Mouse (Mus musculus) kidney, embryonic 16.5 days (tissue): ENCODE results near the gene Tmed6. TPM values are rescaled to one million over a fixed set of nuclear protein-coding genes. Genes with fewer than 3 reads are reported as not detected.
"Not testable (repeated sequence)": the region's sequence is repeated elsewhere in the genome, so short reads cannot be mapped to it uniquely, and the experiment has no call there.

ENCODE experiments used
- ATAC-seq: fragments of 200-750 bp; cut with Nextera tagmentation; 2 replicates; pipeline ENCODE4 v1.8.0; 2017; ENCODE audit warnings: moderate TSS enrichment; ENCODE audit not compliant: low FRiP score, low TSS enrichment
- H3K27ac ChIP-seq: fragments of 300-500 bp; sonication (generic); 2 replicates; pipeline ENCODE4 v1.5.1; 2014; ENCODE audit warnings: low read length
- H3K27me3 ChIP-seq: fragments of 300-500 bp; sonication (generic); 2 replicates; pipeline ENCODE4 v1.6.1; 2014; ENCODE audit warnings: low read length, control low read depth, mixed read lengths; ENCODE audit not compliant: insufficient read depth
- H3K36me3 ChIP-seq: fragments of 300-500 bp; sonication (generic); 2 replicates; pipeline ENCODE4 v1.6.1; 2014; ENCODE audit warnings: low read length, control low read depth, mixed read lengths; ENCODE audit not compliant: insufficient read depth
- H3K4me1 ChIP-seq: fragments of 300-500 bp; sonication (generic); 2 replicates; pipeline ENCODE4 v1.6.1; 2014; ENCODE audit warnings: low read length, control low read depth, mixed read lengths; ENCODE audit not compliant: insufficient read depth
- H3K4me2 ChIP-seq: fragments of 300-500 bp; sonication (generic); replicated peaks from 2 replicates; pipeline ENCODE4 v1.6.1; 2014; ENCODE audit warnings: low read depth, low read length
- H3K4me3 ChIP-seq: fragments of 300-500 bp; sonication (generic); 2 replicates; pipeline ENCODE4 v1.5.1; 2014; ENCODE audit warnings: mild to moderate bottlenecking, low read length
- H3K9ac ChIP-seq: fragments of 300-500 bp; sonication (generic); replicated peaks from 2 replicates; pipeline ENCODE4 v1.6.1; 2014; ENCODE audit warnings: low read length
- H3K9me3 ChIP-seq: fragments of 300-500 bp; sonication (generic); 2 replicates; pipeline ENCODE4 v1.6.1; 2016; ENCODE audit warnings: low read length, control low read depth
- WGBS: fragments of 180-500 bp; shearing (Covaris S2); extraction: QIAGEN DNeasy Blood & Tissue Kit; methylation state at CpG from one replicate; pipeline ENCODE4 v1.1.7; 2014; 5-methylcytosine and 5-hydroxymethylcytosine counted together
- polyA plus RNA-seq: library from polyadenylated mRNA; unstranded; fragments of >200 nt; fragmentation: Nextera tagmentation; extraction: Ambion mirVana; gene quantifications from 2 replicates; pipeline ENCODE4 v1.2.1, GENCODE M21; 2015

Gene Tmed6
- polyA plus RNA-seq, 1 experiment from 2014 or later = 25.3 TPM

GRCm38 (mm10) chr8:107046976-107047375 lies 18.5 kb downstream of the Tmed6 start:
- H3K9ac ChIP-seq = no peak overlapping the region; the same call in 1 of the 2 replicates
- ATAC-seq = no peak
- peaks cover 6% of the 10 kb centered on the region for H3K4me1 ChIP-seq
- WGBS = 80% methylated on average over 5 of the region's 5 CpGs
- H3K4me3 ChIP-seq = peak overlapping the region; percentile 86
- no peak overlapping the region for H3K27ac ChIP-seq
- peak overlapping the region; percentile 85 for H3K4me2 ChIP-seq
- H3K27me3 ChIP-seq = no peaks in the 10 kb centered on the region
- peaks cover 3% of the 10 kb centered on the region; the same call in 1 of the 2 replicates for H3K9me3 ChIP-seq
- peaks cover 73% of the 10 kb centered on the region for H3K36me3 ChIP-seq

DNA sequence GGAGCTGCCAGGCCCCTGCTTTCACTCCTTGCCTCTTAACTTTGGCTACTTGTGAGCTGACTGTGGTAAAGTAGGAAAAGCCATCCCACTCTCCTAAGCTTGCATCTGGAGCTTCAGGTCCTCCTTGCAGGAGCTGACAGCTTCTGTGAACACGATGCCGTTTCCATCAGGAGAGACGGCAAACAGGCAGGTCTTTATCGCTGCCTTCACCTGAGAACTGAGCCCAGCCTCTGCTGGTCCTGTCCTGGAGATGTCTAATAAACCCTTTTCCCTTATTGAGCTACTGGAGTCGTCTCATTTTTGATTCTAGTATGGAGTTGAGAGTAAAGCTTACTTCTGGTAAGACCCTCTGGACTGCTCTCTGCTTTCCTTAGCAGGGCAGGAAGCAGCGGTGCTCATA lies 20.0 kb downstream of the Tmed6 start:
- H3K4me1 ChIP-seq = peaks cover 6% of the 10 kb centered on the region
- H3K4me3 ChIP-seq = no peak overlapping the region
- no peaks in the 10 kb centered on the region for H3K9me3 ChIP-seq
- peaks cover 70% of the 10 kb centered on the region for H3K36me3 ChIP-seq
- ATAC-seq = no peak
- H3K27ac ChIP-seq = no peak overlapping the region
- WGBS = 89% methylated on average over 6 of the region's 6 CpGs
- H3K9ac ChIP-seq = no peak overlapping the region
- no peak overlapping the region for H3K4me2 ChIP-seq
- no peaks in the 10 kb centered on the region for H3K27me3 ChIP-seq

DNA sequence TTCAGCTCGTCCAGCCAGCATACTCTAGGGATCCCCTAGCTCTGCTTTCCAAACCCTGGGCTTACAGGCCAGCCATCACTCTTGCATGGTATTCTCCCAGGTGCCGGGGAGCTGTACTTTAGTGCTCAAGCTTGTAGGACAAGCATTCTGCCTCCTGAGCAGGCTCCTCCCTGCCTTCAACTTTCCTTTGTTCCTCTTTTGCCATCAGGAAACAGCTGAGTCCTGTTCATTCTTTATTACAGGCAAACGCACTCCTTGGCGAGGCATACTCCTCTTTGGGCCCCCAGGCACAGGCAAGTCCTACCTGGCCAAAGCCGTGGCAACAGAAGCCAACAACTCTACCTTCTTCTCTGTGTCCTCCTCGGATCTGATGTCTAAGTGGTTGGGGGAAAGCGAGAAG lies 24.8 kb downstream of the Tmed6 start:
- no peak overlapping the region for H3K9ac ChIP-seq
- peaks cover 71% of the 10 kb centered on the region for H3K36me3 ChIP-seq
- no peaks in the 10 kb centered on the region for H3K27me3 ChIP-seq
- no peak overlapping the region for H3K4me3 ChIP-seq
- 78% methylated on average over 7 of the region's 7 CpGs for WGBS
- H3K27ac ChIP-seq = no peak overlapping the region
- no peak for ATAC-seq
- no peaks in the 10 kb centered on the region for H3K9me3 ChIP-seq
- no peak overlapping the region for H3K4me2 ChIP-seq
- no peaks in the 10 kb centered on the region for H3K4me1 ChIP-seq

DNA sequence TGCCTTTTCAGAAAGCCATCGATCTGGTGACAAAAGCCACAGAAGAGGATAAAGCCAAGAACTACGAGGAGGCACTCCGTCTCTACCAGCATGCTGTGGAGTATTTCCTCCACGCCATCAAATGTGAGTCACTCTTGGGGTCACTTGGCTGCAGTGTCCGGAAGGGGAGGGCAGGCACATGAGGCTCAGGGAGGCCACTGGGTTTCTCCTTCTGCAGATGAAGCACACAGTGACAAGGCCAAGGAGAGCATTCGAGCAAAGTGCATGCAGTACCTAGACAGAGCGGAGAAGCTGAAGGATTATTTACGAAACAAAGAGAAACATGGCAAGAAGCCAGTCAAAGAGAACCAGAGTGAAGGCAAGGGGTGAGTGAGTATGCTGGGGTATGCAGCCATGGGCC lies 28.8 kb downstream of the Tmed6 start:
- no peaks in the 10 kb centered on the region for H3K27me3 ChIP-seq
- H3K9ac ChIP-seq = no peak overlapping the region
- no peak overlapping the region for H3K27ac ChIP-seq
- no peak for ATAC-seq
- WGBS = 78% methylated on average over 8 of the region's 8 CpGs
- no peak overlapping the region for H3K4me2 ChIP-seq
- H3K9me3 ChIP-seq = no peaks in the 10 kb centered on the region
- H3K36me3 ChIP-seq = peaks cover 32% of the 10 kb centered on the region
- peaks cover 12% of the 10 kb centered on the region for H3K4me1 ChIP-seq
- no peak overlapping the region for H3K4me3 ChIP-seq

- Histone ChIP-seq H3K36me3 (peaks cover 26% of the 10 kb centered on the region), H3K4me1 (peaks cover 12% of the 10 kb centered on the region), H3K9ac (no peak overlapping the region), H3K27ac (no peak overlapping the region), H3K4me2 (no peak overlapping the region), H3K9me3 (no peaks in the 10 kb centered on the region), H3K27me3 (no peaks in the 10 kb centered on the region), H3K4me3 (no peak overlapping the region)
- no peak for ATAC-seq
- WGBS = 91% methylated on average over 3 of the region's 3 CpGs
Measured at GRCm38 (mm10) chr8:107035641-107036040, 29.8 kb downstream of the Tmed6 start.

- ATAC-seq, H3K27ac ChIP-seq, H3K4me2 ChIP-seq, H3K9me3 ChIP-seq, H3K4me3 ChIP-seq, H3K36me3 ChIP-seq, H3K27me3 ChIP-seq: not testable (repeated sequence)
- Histone ChIP-seq H3K4me1 (peaks cover 12% of the 10 kb centered on the region), H3K9ac (0 out of 2 replicates have a peak overlapping the region, but pooled peaks have one; percentile 9)
- 95% methylated on average over 2 of the region's 2 CpGs for WGBS
Measured at GRCm38 (mm10) chr8:107033609-107034008, 31.8 kb downstream of the Tmed6 start.

- ATAC-seq = peak; percentile 56
- peaks cover 2% of the 10 kb centered on the region; the same call in 1 of the 2 replicates for H3K36me3 ChIP-seq
- H3K27ac ChIP-seq = peak overlapping the region; percentile 48
- no peaks in the 10 kb centered on the region for H3K27me3 ChIP-seq
- H3K4me1 ChIP-seq = peaks cover 12% of the 10 kb centered on the region
- peak overlapping the region; percentile 65 for H3K4me2 ChIP-seq
- WGBS = 1% methylated on average over 40 of the region's 40 CpGs
- peak overlapping the region; percentile 92 for H3K4me3 ChIP-seq
- peak overlapping the region; percentile 94 for H3K9ac ChIP-seq
- no peaks in the 10 kb centered on the region for H3K9me3 ChIP-seq
Measured at GRCm38 (mm10) chr8:107031577-107032090, 33.8 kb downstream of the Tmed6 start.

- peak within 1 kb of the TSS; percentile 65 for H3K4me2 ChIP-seq
- WGBS = 3% methylated on average over 66 of the region's 66 CpGs
- H3K27ac ChIP-seq = peak within 1 kb of the TSS; percentile 48
- H3K36me3 ChIP-seq = no peaks in the 10 kb centered on the region
- no peaks in the 10 kb centered on the region for H3K9me3 ChIP-seq
- peaks cover 12% of the 10 kb centered on the region for H3K4me1 ChIP-seq
- ATAC-seq = peak; percentile 95
- no peaks in the 10 kb centered on the region for H3K27me3 ChIP-seq
- peak within 1 kb of the TSS; percentile 92 for H3K4me3 ChIP-seq
- H3K9ac ChIP-seq = peak within 1 kb of the TSS; percentile 94
Measured at GRCm38 (mm10) chr8:107030650-107031576, 34.5 kb downstream of the Tmed6 start, which contains the start of gene Vps4a. TSS of gene Vps4a (plus strand) at chr8:107031222.

GRCm38 (mm10) chr8:107030058-107030457 lies 35.4 kb downstream of the Tmed6 start:
- no peak for ATAC-seq
- no peaks in the 10 kb centered on the region for H3K27me3 ChIP-seq
- H3K9me3 ChIP-seq = no peaks in the 10 kb centered on the region
- H3K4me1 ChIP-seq = peaks cover 12% of the 10 kb centered on the region
- H3K9ac ChIP-seq = no peak overlapping the region
- no peaks in the 10 kb centered on the region for H3K36me3 ChIP-seq
- H3K4me2 ChIP-seq = no peak overlapping the region
- WGBS = 67% methylated on average over 5 of the region's 5 CpGs
- no peak overlapping the region for H3K27ac ChIP-seq
- no peak overlapping the region for H3K4me3 ChIP-seq

- no peak overlapping the region for H3K9ac ChIP-seq
- no peak for ATAC-seq
- no peak overlapping the region for H3K27ac ChIP-seq
- peaks cover 12% of the 10 kb centered on the region for H3K4me1 ChIP-seq
- H3K9me3 ChIP-seq = no peaks in the 10 kb centered on the region
- no peaks in the 10 kb centered on the region for H3K36me3 ChIP-seq
- H3K4me2 ChIP-seq = no peak overlapping the region
- H3K4me3 ChIP-seq = no peak overlapping the region
- no peaks in the 10 kb centered on the region for H3K27me3 ChIP-seq
- WGBS = 73% methylated on average over 3 of the region's 3 CpGs
Measured at GRCm38 (mm10) chr8:107029310-107029709, 36.1 kb downstream of the Tmed6 start.
